Mouse (Mus musculus) neutrophil, adult 83 days (primary cell): ENCODE data around the gene Gm28308. TPM values are rescaled to one million over a fixed set of nuclear protein-coding genes. Genes with fewer than 3 reads are reported as not detected.

ENCODE experiments used
- total RNA-seq, 2 experiments: library from RNA; stranded (reverse); gene quantifications; one replicate each; pipeline ENCODE4 v1.2.4; 2023

Gm28308 gene
- total RNA-seq = not detected

DNA sequence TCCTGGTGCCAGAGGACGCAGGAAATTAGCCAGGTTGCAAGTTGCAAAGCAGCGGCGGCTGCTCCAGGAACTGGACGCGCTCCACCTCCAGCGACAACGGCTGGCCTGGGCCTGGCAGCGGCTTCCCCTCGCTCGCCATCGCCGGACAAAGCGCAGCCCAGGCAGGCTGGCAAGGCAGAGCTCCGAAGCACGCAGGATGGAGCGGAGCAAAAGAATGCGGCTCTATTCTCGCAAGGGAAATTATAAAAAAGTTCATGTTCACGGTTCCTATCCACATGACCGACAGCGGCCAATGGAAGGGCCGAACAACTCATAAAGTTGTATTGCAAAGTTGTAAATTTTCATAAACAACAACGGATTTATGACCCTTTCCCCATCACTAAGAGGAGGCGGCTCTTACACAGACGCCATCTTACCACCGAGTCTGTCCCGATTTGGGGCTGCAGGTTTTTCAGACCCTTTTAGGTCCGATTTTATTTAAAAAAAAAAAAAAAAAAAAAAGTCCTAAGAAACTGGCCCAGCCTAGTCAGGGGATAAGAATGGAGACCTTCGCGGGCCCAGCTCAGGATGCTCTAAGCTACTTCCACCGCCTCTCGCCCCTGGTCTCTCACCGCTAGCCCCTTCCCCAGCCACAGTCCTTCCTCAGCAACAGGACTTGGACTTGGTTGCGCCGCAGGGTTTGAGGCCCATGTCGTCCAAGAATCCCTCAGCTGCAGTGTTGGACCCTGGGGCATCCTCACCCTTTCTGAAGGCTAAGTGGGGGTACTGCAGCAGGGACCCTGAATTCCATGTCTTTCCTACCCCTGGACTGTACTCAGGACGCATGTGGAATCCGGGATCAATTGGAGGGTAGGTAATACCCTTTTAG, at the start of gene Gm28308, which contains the start of gene Hoxa3:
Gene Gm28308 (minus strand): TSS at position 221 of the 868 bp plus-strand sequence.
Gene Hoxa3 (minus strand): TSS at position 218 of the 868 bp plus-strand sequence.

DNA sequence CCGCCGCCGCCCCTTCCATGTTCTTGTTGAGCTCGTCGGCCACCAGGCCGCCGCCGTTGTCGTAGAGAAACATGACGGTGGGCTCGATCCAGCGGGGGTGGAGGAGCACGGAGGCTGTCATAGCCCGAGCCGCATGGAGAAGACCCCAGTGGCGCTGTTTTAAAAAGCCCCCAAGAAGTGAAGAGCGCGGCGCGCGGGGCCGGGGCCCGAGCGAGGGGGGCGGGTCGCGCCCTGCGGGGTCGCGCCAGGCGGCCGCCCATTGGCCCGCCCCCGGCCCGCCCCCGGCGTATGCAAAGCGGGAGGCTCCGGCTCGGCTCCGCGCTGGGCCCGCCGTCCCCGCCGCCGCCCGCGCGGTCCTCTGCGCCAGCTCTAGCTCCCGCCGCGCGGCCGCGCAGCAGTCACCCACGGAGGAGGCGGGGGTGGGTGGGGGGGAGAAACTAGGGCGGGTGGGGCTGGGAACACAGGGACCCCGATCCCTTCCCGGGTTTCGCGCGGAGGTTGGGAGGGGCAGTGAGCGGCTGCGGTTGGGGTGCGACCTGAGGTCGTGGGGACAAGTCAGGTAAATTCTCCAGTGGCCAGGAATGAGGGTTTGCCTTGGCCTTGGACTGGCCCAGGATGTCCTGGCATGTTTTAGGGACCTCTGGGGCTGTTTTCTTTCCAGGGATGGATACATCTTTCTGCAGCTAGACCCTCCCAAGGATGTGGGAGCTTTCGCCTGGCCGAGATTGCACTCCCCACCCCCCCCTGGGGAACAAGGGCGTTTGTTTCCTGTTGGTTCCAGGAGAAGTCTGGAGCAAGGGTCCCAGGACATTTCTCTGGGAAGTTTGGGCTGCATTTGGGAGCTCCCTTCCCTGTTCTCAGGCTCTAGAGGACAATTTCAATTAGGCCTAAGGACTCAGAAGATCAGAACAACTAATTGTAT, 47.8 kb upstream of the Gm28308 start, which contains the start of gene Hoxa13:
Gene Hoxa13 (minus strand): TSS at position 227 of the 922 bp plus-strand sequence.

DNA sequence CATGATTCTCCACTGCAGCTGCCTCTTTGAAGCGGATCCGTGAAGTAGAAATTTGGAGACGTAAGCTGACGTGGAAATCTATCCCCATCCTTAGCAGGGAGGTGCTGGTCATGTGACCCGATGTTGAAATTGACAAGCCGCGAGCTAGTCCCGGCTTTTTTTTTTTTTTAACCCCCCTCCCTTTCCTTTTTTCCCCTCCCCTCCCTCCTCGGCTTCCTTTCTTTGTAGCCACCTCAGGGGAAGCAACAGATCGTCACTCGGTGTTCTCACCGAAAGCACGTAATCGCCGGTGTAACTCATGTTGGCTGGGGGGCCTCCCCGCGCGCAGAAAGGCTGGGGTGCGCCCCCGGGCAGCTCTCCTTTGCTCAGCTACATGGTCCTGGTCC, 32.6 kb upstream of the Gm28308 start, which contains the start of gene Hoxa11:
Gene Hoxa11 (minus strand): TSS at position 54 of the 386 bp plus-strand sequence.

DNA sequence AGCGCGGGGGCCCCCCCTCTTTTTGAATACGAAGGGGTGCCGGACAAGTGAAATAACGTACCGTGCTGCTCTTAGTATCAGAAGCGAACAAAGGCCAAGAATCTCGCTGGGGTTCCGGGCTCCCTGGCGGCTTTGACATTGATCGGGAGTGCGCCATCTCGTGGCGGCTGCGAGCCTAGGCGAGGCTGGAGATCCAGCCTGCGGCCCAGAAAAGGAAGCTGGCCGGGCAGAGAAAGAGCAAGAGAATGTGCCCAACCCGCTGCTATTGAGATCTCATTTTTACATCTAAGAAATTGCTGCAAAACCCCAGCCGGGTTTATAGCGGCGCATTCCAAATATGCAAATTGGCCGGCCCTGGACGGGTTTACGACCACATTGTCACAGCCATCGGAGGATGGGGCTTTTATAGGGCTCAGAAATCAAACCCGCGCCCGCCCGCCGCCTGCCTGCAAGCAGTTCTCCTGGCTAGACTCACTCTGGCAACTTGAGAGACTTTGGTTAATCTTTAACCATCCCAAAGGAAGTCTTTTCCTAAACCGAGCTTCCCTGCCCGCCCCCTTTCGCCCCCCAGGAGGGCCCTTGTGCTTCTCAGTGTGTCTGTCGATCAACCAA, 27.4 kb upstream of the Gm28308 start, which contains the start of gene Hoxa10:
Gene Hoxa10 (minus strand): TSS at position 466 of the 612 bp plus-strand sequence.

DNA sequence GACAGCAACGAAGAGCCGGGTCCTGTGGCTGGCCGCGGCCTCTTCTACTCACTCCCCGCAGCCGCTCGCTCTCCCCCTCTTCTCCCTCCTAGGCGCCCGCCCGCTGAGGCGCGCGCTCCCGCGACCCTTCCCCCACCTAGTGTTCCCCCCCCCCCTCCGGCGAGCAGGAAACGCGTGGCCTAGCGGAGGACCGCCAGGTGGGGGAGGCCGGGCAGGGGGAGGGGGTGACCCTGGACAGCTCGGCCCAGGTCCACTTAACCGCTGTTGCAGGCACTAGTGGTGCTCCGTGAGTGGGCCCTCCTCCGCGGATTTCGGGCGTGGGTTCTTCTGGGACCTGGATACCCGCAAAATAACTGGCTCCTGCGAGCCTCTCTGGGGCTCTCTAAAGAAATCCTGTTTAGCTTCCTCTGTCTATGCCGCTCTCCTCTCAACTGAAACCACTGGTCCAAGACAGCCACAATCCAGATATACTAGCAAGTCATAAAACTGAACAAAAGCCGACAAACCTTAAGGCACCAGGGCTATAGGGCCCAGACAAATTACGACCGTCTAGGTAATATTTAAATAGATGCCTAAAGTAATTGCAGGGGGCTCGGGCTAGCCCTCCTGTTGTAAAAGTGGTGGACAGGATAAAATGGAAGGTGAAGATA, 17.5 kb upstream of the Gm28308 start, which contains the start of gene Hoxa9:
Gene Hoxa9 (minus strand): TSS at position 574 of the 650 bp plus-strand sequence.

DNA sequence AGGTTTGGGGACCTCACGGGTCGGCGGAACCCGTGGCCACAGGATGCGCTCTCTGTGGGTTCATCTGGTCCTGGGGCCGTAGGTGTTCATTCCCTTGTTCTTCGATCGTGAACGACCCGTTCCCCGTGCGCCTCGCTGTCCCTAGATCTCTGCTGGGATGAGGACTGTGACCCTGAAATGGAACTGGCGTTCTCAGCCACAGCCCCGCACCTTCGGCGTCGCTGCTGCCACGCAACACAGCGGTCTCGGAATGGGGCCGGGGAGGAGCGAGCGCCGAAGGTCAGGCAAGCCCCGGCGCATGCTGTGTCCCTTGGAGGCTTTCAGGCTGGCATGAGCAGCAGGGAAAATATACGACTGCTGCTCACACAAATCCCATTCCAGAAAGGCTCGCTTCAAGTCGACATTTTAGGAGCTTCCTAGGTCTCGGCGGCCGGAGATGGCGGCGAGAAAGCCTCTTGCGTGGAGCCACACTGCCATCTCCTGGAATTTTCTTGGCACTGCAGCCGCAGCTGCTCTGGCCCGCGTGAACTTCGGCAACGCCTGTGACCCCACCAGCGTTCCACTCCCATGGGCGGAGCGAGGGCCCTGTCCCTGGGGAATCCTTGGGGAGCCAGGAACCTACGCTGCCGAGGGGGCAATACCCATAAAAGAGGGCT, 8.3 kb upstream of the Gm28308 start, which contains the start of gene Hoxa7:
Gene Hoxa7 (minus strand): TSS at position 518 of the 656 bp plus-strand sequence.

DNA sequence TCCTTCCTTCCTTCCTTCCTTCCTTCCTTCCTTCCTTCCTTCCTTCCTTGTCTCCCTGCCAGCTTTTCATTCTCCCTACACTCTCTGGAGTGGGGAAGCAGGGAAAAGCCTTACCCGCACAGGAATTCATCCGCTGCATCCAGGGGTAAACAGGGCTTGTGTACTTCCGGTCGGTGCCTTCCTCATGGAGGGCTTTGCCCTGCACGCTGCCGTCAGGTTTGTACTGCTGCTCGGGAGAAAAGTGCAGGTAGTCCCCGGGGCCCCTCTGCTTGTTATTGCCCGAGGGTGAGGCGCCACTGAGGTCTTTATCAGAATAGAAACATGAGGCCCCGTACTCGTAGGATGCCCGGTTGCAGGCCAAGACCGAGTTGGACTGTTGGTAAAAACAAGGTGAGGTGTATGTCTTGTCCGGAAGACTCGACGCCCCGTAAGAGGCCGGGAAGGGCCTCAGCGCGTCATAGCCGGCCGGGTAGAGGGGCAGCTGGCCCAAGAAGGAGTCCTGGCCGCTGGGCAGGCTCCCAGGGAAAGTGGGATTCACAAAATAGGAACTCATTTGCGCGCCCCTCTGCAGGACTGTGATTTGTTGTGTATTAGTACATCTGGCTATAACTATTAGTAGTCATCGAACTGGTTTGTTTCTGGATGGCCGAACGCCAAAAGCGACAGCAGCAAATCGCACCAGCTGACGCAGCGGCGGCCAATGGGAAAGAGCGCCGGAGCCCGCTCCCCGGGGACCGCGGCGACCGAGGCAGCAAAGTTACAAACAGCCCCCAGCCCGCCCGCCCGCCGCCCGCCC, 4.9 kb downstream of the Gm28308 start, which contains the start of gene Hoxa6:
Gene Hoxa6 (minus strand): TSS at position 651 of the 796 bp plus-strand sequence.

DNA sequence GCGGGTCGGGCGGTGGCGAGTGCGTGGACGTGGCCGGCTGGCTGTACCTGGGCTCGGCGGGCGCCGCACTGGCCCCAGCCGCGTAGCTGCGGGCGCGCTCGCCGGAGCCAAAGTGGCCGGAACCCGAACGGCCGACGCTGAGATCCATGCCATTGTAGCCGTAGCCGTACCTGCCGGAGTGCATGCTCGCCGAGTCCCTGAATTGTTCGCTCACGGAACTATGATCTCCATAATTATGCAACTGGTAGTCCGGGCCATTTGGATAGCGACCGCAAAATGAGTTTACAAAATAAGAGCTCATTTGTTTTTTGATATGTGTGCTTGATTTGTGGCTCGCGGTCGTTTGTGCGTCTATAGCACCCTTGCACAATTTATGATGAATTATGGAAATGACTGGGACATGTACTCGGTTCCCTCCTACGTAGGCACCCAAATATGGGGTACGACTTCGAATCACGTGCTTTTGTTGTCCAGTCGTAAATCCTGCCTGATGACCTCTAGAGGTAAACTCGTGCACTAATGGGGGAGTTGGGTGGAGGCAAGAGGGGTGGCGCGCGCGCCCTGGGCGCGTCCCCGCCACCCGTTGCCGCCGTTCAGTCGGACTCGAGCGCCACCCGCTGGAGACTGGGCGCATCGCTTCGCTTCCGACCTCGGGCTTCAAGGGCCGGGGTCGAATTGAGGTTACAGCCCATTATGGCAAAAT, 8.9 kb downstream of the Gm28308 start, which contains the start of gene Hoxa5:
Gene Hoxa5 (minus strand): TSS at position 538 of the 703 bp plus-strand sequence.

DNA sequence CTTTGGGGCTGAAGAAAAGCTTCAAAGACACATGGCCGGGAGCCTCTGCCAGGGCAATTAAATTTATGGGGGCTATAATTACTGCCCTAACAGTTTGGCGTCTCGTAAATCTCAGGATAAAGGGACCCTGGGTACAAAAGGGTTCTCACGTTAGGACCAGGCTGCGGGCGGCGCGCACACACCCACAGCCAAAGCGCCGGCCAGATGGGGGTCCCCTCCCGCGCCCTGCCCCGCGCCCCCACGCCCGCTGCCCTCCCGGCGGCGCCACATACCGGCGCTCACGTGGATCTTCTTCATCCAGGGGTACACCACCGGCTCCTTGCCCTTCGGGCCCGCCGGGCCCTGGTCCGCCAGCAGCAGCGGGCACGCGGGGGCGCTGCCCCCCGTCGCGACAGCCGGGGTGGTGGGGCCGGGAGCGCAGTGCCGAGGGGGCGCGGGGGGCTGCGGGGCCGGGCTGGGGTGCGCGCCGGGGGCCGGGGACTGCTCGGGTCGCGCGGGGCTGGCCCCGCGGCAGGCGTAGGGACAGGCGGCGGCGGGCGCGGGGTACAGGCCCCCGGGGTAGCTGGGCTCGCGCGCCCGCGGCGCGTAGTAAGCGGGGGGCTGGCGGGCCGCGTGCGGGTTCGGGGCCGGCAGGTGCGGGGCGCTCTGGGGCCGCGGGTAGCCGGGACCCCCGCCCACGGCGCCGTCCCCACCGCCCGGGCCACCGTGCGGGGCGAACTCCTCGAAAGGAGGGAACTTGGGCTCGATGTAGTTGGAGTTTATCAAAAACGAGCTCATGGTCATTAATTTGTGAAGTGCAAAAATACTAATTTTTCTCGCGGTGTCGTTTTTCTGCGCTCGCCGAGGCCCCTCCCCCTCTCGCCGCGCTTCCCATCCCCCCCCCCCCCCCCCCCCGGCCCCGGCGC, 22.0 kb downstream of the Gm28308 start, which contains the start of gene Hoxa4:
Gene Hoxa4 (minus strand): TSS at position 848 of the 905 bp plus-strand sequence.

DNA sequence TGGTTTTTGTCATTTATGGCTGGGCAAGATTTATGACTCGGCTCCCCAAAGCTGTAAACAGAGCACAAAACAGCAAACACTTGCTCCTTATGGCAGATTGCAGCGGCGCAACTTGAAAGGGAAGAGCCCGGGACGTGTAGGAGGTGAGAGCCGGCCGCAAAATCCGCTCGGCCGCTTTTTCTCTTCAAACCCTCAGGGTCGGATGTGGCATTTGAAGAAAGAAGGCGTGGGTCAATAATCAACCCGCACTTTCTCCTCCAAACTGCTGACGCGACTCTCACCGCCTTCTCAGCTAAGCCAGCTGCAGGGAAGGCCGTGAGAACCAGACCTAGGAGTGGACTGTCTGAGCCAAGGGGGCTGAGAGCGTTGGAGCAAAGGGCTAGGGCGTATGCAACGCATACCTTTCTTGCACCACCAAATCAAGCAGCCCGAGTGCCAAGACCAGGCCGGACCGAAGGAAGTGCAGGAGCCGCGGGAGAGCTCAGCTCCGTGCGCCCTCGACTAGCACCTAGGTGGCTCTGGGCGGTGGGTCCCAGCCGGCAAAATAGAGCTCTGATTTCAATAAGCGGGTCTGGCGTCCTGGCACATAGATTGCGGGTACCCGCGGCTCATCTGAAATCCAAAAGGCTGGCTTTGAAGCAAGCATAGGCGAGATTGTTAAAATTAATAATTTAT, 35.9 kb downstream of the Gm28308 start, which contains the start of gene 5730596B20Rik:
Gene 5730596B20Rik (plus strand): TSS at position 438 of the 675 bp plus-strand sequence.

DNA sequence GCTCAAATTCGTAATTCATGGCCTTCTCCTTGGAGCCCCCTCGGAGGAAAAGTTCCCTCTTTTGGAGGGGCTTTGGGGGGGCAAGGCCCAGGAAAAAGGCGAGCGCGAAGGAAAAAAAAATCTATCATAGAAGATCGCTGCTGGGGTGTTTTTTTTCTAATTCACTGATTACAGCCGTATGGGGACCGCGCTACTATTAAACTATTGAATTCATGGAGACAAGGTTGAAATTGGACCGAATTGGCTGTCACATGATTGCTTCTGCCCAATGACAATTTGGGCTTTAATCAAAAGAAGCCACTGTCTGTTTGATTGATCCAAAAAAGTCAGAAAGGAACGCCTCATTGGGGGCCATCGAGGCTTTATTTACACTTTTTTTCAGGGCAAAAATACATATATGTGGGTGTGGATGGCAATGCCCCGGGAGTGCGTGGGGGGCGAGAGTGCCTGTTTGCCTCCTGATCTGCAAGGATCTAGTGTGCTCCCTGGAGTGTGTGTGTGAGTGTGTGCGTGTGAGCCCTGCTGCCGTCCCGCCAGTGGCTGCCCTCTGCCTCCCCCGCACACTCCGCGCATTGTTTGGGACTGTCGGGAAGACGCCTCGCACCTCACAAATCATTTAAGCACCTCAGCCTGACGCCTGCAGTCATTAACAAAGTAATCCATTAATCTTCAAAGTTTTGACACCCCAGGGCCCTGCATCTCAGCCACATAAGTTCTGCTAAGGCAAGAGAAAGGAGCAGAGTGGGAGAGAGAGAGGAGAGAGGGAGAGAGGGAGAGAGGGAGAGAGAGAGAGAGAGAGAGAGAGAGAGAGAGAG, 48.3 kb downstream of the Gm28308 start, which contains the start of gene Hoxa2:
Gene Hoxa2 (minus strand): TSS at position 206 of the 815 bp plus-strand sequence.

DNA sequence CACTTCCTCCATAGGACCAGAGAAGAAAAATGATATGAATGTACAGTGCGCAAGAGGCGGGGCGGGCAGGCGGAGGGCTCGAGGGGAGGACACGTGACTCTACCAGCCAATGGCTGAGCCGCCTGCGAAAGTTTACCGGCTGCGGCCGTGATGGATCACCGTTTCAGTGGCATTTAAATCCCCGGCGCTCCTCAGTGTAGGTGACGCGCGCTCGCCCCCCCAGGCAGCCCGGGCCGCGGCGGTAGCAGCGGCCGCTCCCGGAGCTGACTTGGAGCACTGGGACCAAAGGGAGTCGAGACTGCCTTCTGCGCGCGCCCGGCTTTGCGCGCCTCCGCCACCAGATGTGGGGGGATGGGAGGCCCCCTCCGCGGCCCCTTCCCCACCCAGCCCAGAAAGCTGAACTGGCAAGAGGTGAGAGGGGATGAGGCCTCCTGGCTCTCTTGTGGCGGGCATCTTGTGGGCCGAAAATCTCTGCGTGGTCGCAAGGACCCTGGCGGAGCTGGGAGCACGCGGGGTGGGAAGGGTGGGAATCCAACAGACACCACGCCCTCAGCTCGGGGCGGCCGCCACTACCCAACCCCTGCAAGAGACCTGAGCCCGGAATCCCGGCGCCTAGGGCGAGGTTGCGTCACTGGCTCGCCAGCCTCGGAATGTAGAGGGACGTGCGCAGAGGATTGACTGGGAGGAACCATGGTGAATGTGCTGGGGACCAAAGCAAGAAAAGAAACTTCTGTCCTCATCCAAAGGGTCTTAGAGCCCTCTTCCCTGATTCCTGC, 54.7 kb downstream of the Gm28308 start, which contains the start of gene Hoxa1:
Gene Hoxa1 (minus strand): TSS at position 42 of the 776 bp plus-strand sequence.

